Mouse (Mus musculus) mouse trophoblast stem cell (cell line): ENCODE data around the gene Hoxa9.

Experiments used
- in situ Hi-C, 2 experiments: fragments of 300-500 bp; cut with MseI, MboI; formaldehyde crosslinking; loops; 2 replicates in 1 of 2; 3 replicates in 1 of 2; pipeline ENCODE4 v1.15.1; 2025

The Hoxa9 gene

DNA sequence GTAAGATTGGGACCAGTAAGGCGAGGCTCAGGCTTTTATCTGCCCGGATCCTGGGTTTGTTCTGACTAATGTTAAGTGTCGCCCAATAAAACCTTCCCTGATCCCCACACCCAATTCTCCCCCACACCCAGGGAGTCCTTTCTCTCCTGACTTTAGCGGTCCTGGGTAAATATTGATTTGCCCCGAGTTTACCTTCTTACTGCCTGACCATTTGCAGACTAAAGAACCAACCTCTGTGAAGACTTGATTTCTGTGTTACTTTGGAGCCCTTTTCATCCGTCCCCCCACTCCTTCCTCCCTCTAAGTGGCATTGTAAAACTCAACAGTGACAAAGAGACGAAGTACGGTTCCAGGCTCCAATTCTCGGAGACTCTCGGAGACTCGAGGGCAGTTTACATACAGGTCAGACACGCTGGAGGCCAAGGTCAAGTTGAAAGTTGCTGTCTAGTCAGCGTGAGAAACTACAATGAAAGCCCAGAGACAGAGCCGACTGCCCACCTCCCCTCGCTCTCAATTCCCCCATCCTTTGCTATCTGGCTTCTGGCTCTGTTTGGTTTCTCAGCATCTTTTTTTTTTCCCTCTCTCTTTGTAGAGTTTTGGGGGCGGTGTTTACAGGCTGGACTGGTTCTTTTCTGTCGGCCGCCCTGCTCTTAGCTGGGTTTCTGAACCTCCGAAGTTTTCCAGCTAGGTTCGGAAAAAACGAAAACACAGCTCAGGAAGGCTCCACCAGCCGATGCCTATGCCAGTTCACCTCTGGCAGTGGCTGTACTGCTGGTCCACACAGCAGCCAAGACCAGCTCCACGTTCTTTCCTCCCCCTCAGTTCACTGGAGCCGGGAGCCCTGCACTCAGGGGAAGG, 31.8 kb upstream of the Hoxa9 start:
- in situ Hi-C loops, result loop anchor here (25.0 kb wide), 3 partner anchors 325 to 575 kb away; no protein-coding TSS in a partner anchor

DNA sequence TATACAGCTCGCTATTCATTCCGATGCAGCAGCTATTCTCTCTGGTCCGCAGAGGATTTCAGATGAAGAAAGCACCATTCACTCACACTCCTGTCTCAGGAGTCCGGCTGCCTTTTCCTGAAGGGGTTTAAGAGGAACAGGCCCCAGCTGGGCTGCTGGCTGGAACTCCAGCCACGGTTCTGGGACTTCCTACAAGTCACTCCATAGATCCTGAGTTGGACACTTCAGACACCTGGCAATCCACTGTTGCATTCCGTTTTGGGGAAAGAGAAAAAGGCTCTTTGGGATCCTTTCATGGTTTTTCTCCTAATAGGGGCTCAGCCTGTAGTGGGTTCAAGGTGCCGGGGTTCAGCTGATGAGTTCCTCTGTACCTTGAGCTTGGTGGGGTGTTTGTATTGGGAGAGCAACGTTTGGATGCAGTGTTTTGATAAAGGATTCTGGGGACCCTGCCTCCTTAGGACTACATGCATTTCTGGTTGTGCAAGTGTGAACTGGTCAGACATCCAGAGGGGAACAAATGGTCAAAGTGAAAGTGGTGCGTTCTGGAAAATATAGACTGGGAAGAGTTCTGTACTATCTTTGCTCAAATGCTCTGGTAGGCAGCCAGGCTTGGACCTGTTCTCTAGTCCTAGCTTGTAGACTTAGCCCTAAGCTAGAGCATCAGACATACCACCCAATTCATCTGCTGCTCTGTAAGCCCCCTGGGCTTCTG, 31.0 kb upstream of the Hoxa9 start:
- in situ Hi-C loops, result loop anchor here (25.0 kb wide), 3 partner anchors 325 to 575 kb away; no protein-coding TSS in a partner anchor

DNA sequence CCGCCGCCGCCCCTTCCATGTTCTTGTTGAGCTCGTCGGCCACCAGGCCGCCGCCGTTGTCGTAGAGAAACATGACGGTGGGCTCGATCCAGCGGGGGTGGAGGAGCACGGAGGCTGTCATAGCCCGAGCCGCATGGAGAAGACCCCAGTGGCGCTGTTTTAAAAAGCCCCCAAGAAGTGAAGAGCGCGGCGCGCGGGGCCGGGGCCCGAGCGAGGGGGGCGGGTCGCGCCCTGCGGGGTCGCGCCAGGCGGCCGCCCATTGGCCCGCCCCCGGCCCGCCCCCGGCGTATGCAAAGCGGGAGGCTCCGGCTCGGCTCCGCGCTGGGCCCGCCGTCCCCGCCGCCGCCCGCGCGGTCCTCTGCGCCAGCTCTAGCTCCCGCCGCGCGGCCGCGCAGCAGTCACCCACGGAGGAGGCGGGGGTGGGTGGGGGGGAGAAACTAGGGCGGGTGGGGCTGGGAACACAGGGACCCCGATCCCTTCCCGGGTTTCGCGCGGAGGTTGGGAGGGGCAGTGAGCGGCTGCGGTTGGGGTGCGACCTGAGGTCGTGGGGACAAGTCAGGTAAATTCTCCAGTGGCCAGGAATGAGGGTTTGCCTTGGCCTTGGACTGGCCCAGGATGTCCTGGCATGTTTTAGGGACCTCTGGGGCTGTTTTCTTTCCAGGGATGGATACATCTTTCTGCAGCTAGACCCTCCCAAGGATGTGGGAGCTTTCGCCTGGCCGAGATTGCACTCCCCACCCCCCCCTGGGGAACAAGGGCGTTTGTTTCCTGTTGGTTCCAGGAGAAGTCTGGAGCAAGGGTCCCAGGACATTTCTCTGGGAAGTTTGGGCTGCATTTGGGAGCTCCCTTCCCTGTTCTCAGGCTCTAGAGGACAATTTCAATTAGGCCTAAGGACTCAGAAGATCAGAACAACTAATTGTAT, 30.0 kb upstream of the Hoxa9 start, which contains the start of gene Hoxa13:
Gene Hoxa13, minus strand, starts transcription at position 227 of the 922 bp plus-strand sequence.
- in situ Hi-C loops, result loop anchor here (25.0 kb wide), 3 partner anchors 326 to 576 kb away; no protein-coding TSS in a partner anchor

DNA sequence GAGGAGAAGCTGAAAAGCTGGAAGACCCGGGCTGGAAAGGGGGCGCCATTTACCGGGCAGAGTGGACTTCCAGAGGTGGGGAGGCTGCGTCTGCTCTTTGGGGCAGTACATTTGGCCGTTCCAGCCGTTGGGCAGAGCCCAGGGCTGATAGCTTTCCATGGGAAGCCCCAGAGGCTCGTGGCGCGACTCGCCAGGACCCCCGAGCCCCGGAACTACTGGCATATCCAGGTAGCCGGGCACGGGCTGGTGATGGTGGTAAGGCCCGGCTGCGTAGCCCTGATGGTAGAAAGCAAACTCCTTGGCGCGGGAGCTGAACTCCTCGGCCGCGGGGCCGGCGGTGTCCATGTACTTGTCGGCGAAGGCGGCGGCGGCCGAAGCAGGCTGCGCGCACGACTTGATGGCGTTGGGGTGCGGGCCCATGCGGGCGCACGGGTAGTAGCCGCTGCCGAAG, 28.9 kb upstream of the Hoxa9 start:
- in situ Hi-C loops, result loop anchor here (25.0 kb wide), 3 partner anchors 327 to 577 kb away; no protein-coding TSS in a partner anchor

DNA sequence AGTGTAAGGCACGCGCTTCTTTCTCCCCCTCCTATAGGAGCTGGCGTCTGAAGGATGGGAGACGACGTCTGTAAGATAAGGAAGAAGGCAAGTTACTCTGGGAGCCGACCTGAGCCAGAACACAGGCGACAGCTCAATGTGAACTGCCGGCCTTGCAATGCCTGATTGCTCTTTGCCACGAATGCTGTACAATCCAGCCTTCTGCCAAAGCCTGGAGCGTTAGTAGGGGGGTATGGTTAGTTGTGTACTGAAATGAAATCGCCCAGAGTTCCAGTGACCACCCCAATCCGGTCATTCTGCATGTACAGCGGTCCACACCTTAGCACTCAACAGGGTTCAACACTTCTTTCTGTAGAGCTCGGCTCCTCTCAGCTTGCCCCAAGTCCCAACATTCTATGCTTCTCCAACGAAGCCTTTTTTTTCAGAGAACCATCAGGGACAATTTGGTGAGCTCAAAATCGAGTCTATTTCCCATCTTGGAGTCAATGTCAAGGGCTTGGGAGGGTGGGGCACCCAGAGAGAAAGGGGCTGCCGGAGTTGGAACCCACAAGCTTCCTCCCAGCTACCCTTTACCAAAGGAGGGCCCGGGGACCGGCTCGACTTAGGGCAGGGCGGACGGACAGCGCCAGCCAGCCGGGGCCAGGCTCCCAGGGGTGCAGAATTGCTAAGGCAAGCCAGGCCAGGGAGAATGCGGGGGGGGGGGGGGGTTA, 28.3 kb upstream of the Hoxa9 start:
- in situ Hi-C loops, result loop anchor here (25.0 kb wide), 3 partner anchors 328 to 578 kb away; no protein-coding TSS in a partner anchor

DNA sequence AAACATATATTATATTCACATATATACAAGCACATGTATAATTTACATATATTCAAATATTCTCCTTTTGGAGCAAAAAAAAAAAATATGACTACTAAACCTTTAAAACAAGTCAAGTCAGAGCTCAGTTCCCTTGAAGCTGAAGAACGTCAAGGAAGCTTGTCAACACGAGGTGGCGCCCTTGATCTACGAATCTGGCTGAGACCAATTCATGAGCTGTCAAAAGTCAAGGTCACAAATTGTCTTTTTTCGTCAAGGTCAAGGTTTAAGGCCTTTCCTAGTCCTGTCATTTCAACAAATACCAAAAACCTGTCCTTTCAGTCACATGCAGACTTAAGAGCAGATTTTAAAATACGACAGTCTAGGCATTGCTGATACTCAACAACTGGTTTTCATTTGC, 26.1 kb upstream of the Hoxa9 start:
- in situ Hi-C loops, result loop anchor here (25.0 kb wide), 3 partner anchors 330 to 580 kb away; no protein-coding TSS in a partner anchor

DNA sequence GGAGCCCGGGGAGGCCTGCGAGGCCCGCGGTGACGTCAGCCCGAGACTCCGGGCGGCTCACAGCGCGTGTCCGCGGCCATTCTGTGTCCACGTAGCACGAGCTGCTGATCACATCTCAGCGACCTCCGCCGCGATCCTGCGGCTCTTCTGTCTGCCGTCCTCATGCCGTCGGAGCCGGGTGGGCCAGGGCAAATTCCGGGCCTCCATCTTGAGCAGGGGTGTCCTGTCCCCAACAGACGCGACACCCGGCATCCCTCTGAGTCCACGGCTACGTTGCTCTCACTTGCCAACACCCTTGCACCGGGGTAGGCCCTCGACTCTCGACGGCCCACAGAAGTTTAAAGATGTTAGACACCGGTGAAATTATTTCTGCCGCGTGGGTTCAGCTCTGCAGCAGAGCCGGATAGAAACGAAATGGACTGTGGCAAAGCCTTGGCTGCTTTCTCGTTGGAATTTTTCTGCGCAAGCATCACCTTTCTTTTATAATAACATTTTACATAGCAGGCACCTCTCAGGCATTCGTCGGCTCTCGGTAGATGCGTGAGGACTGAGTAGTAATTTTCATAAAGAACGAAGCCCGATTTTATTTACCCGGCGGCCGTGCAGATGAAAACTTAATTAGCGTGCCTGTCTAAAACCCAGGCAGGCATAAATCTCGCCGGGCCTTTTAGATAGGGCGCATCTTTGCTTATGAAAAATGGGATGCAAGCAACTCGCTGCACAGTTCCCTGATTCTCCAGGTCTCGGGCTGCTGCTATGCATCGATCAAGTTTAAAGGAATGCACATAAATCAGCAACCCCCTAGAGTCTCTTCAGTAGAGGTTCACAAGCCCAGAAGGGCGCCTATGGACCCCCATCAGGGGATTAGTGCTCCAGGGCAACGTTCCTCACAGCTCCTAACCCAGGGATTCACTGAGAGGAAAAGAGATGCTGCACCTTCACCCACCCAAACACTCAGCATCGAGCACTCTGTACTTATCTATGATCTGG, 22.9 kb upstream of the Hoxa9 start:
- in situ Hi-C loops, result loop anchor here (25.0 kb wide), 3 partner anchors 333 to 583 kb away; no protein-coding TSS in a partner anchor

DNA sequence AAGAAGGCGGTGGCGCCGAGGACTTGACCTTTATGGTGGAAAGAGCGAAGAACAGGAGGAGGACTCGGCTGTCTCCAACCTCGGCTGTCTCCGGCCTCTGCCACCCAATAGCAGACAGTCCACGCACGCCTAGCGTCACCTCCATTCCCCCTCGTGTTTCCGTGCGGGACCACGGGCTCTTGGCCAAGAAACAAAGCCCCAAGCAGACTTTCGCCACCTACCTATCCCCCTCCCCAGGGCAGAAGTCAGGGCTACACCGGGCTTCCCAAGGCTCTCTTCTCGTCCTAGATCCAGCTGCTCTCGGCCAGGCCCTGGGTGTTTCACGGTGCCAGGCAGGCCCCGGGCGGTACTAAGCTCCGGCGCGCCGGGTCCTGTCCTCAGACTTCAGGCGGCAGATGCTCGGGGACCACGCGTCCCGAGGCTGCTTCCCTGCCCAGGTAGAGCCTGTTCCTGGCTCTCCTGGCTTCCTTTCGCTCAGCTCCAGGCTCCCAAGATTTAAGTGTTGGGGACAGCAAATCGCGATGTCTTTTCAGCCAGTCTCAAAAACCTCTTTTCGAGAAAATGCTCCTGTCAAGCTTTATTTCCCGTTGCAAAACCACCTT, 22.0 kb upstream of the Hoxa9 start:
- in situ Hi-C loops, result loop anchor here (25.0 kb wide), 3 partner anchors 334 to 584 kb away; no protein-coding TSS in a partner anchor

DNA sequence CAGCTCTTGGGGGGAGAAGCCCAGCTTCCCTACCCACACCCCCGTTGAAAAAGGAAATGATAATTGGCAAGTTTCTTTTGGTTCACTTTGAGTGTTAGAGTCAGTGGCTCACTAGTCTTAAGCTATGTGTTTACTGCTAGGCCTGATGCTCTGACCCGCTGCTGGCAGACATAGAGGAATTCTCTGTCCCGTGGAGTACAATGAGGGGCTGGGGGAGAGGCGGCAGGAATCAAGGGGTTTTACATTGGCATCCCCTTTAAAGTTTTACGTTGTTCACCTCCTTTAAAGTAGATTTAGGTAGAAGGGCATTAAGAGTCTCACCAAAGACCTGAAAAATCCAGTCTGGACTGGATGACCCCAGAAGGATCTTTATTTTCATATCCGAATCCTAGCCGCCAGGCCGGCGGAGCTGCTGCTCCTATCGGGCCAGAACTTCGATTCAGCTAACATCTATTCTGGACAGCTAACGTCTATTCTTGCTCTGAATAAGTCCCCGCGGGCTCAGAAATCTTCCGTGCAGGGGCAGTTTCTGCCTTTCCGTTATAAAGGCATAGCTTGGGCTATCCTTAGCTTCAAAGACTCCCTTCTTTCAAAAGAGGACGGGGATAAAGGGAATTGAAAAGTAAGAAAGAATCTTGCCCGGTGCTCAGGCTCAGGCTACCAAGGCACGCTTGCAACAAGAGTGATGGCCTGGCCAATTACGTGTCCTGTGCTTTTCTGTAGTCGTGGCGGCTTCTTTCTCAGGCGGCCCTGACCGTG, 21.3 kb upstream of the Hoxa9 start:
- in situ Hi-C loops, result loop anchor here (25.0 kb wide), 3 partner anchors 335 to 585 kb away; no protein-coding TSS in a partner anchor

DNA sequence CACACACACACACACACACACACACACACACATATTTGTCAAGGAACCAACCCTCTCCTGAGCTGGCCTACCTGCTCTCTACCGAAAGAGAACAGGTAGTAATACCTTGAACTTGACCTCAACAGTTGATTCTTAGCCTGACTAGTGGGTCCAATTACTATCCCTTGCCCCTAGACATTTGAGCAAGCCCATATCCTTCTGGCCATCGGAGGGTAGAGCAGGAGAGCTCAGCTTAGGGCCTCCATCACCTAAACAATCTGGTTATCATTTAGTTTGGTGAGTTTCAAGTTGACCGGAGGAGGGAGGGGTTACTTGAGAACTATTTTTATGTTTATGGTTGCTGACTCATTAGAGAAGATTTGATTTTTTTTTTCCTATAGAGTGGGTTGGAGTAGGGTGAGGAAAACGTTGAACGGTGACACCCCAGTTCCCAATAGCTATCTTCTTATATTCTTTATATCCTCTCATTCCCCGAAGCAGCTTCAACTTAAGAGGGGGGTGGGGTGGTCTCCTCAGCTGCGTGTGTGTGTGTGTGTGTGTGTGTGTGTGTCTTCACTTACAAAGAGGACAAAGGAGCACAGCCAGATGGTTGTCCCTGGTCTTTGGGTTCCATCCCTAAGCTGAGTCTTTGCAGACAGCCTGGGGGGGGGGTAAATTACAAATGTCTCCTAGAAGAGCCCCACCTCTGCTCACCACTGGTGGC, 20.4 kb upstream of the Hoxa9 start:
- in situ Hi-C loops, result loop anchor here (25.0 kb wide), 3 partner anchors 336 to 586 kb away; no protein-coding TSS in a partner anchor

DNA sequence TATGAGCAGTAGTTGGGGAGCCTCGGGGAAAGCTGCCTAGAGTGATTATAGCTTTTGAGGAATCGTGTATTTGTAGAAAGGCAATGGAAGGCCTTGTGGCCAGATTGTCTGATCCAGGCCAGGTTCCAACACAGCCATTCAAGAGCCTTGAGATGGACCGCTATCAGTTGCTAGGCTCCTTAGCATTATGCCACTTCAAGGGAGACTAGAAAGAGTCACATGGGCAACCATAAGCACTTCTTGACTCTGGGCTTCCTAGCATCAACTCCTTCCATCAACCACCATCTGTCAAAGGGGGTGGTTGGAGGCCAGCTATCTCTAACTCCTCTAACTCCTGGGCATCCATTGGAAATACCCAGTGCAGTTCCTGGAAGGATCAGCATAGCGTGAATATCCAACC, 18.9 kb upstream of the Hoxa9 start:
- in situ Hi-C loops, result loop anchor here (25.0 kb wide), 3 partner anchors 337 to 587 kb away; no protein-coding TSS in a partner anchor

DNA sequence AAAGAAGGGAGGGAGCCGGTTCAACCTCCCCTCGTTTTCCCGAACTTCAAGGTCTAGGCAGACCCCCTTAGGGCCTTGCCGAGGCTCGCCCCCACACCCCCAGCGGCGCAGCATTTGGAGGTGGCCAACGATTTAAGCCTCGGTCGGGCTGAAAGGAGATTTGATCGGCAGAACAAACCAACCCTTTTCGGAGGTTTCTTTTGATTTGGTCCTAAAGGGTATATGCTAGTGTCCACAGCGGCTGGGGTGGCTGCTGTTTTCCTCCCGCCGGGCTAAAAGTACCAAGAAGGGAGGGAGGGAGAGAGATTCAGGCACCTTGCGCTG, 18.5 kb upstream of the Hoxa9 start:
- in situ Hi-C loops, result no loop called here

DNA sequence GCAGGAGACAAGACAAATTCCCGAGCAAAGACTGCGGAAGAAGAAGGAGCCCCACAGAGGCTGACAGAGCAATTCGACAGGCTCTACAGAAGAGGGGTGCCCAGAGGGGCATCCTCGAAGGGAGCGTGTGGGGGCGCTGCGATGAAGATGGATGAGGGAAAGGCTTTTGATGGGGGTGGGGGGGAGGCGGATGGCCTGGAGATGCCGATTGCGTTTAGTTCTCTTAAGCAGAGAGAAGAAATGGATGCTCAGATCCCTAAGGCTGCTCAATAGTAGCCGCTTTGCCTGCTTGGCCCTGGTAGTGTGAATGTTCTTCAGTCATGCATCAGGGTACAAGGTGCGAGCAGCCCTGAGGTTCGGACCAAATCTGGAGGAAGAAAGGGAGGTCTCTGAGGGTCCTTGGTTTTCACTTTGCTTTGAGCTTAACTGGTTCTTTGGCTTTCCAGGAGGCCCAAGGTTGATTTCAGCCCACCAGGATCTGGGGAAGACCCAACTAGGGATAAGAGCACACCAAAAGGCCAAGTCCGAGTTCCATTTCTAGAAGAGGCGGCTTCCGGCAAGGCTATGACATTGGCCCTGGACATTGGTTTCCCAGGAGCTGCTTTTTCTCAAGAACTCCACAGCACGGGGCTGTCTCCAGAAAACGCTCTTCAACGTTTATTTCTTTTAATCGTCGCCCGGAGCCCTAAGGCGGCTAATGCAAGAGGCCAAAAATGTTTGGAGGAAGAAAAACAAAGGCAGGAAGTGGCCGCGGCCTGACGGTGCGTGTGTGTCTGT, 17.9 kb upstream of the Hoxa9 start:
- in situ Hi-C loops, result no loop called here

DNA sequence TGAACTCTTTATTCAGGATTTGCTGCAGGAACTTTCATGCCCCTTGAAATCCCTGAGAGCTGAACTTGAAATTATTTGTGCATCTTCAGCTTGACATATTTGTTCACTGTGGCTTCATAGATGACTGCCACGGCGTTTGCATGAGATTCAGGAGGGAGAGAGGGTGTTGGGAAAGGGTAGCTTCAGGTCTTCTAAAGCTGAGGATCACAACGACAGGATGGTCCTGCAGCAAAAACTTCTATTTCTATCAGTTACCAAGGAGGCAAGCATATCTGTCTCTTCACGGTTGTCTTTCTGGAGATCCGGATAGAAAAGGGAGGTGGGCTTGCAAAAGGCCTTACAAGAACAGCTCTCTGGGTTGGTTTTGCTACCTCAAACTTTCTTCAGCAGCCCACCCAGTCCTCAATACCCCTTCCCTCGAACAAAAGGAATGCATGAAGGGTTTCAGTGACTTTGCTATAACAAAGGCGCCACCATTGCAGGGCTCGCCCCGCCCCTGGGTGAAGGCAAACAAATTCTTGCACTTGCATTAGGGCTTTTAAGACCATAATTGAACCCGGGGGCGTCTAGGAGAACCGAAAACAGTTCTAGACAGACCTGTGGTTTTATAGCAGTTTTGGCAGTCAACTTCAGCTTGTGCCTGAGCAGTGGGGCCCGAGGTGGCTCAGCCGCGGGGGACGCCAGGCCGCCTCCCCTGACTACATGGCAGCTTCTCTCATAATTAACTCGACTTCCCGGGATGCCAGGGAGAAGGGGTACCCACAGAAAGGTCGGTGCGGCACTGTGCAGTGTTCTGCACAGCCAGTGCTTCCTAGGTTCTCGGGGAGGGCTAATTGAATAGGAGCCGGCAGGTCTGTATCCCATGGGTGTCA, 17.1 kb upstream of the Hoxa9 start:
- in situ Hi-C loops, result no loop called here

DNA sequence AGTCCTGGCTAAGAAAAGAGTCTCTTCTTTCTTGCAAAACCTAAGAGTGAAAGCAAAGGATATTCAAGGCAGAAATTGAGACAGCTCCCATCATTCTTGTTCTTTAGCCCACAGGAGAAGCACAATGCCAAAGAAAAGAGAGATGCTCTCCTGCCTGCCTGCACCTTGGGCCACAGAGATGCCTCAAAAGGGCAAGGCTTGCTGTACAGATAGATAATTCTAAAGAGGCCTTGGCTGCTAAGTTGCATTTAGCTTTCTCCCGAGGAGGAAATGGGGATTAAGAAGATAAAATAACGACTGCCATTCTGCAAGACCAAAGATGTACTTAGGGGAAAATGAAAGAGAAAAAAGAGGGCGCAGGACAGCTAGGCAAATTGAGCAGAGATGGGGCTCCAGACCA, 16.0 kb upstream of the Hoxa9 start:
- in situ Hi-C loops, result no loop called here

DNA sequence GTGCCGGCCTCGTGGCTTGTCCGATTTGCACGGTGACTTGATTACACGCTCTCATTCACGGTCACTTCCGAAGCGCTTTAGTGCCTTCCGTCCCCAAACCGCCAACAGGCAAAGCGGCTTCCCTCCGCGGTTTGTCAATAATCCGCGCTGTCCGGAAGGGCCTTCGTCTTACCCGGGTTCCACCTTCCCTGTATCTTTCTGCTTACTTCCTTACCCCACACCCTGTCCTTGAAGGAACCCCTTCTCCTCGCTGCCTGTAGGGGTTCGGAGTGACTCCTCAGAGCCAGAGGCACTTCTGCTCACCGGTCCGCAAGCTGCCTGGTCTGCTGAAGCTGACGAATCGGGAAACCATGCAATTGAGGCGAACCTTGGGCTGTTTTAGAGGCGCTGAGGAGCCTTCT, 15.5 kb upstream of the Hoxa9 start:
- in situ Hi-C loops, result no loop called here
